Mouse (Mus musculus) heart, postnatal 0 days (tissue): ENCODE measurements around the gene Ptgdr2. TPM values are rescaled to one million over a fixed set of nuclear protein-coding genes. Genes with fewer than 3 reads are reported as not detected.

ENCODE experiments used
- ATAC-seq: fragments of 200-750 bp; cut with Nextera tagmentation; 2 replicates; pipeline ENCODE4 v1.8.0; 2017; ENCODE audit warnings: low read depth, moderate number of reproducible peaks, moderate library complexity; ENCODE audit not compliant: insufficient read depth
- DNase-seq: peaks from one replicate; pipeline ENCODE4 v3.0.0-alpha.2; 2016; ENCODE audit warnings: low spot score
- H3K27ac ChIP-seq: fragments of 300-500 bp; sonication (generic); 2 replicates; pipeline ENCODE4 v1.5.1; 2014; ENCODE audit warnings: low read depth, mild to moderate bottlenecking
- H3K27me3 ChIP-seq: fragments of 300-500 bp; sonication (generic); 2 replicates; pipeline ENCODE4 v1.6.1; 2014; ENCODE audit warnings: low read length, mixed read lengths; ENCODE audit not compliant: control insufficient read depth, insufficient read depth
- H3K36me3 ChIP-seq: fragments of 300-500 bp; sonication (generic); replicated peaks from 2 replicates; pipeline ENCODE4 v1.6.1; 2014; ENCODE audit warnings: low read length, mixed read lengths; ENCODE audit not compliant: control insufficient read depth, insufficient read depth
- H3K4me1 ChIP-seq: fragments of 300-500 bp; sonication (generic); 2 replicates; pipeline ENCODE4 v1.6.1; 2014; ENCODE audit warnings: antibody characterized with exemption; ENCODE audit not compliant: control insufficient read depth, insufficient read depth
- H3K4me2 ChIP-seq: fragments of 300-500 bp; sonication (generic); 2 replicates; pipeline ENCODE4 v1.6.1; 2014; ENCODE audit warnings: low read depth, mild to moderate bottlenecking, low read length, moderate library complexity
- H3K4me3 ChIP-seq: fragments of 300-500 bp; sonication (generic); 2 replicates; pipeline ENCODE4 v1.5.1; 2014; ENCODE audit warnings: low read depth, low read length
- H3K9ac ChIP-seq: fragments of 300-500 bp; sonication (generic); replicated peaks from 2 replicates; pipeline ENCODE4 v1.6.1; 2014; ENCODE audit warnings: low read depth, low read length, mixed read lengths
- H3K9me3 ChIP-seq: fragments of 300-500 bp; sonication (generic); replicated peaks from 2 replicates; pipeline ENCODE4 v1.6.1; 2016; ENCODE audit warnings: low read length; ENCODE audit not compliant: control insufficient read depth
- CTCF ChIP-seq: IDR thresholded peaks from 2 replicates; pipeline ENCODE4 v1.5.1; 2016; ENCODE audit warnings: antibody characterized with exemption, control low read depth, low read depth
- EP300 ChIP-seq: IDR thresholded peaks from 2 replicates; pipeline ENCODE4 v1.6.1; 2016; ENCODE audit warnings: antibody characterized with exemption, low read depth
- WGBS: fragments of 180-500 bp; shearing (Covaris S2); extraction: QIAGEN DNeasy Blood & Tissue Kit; methylation state at CpG from one replicate; pipeline ENCODE4 v1.1.7; 2014; 5-methylcytosine and 5-hydroxymethylcytosine counted together
- polyA plus RNA-seq: library from polyadenylated mRNA; unstranded; fragments of >200 nt; fragmentation: Nextera tagmentation; extraction: Ambion mirVana; gene quantifications from 2 replicates; pipeline ENCODE4 v1.2.1, GENCODE M21; 2015
- total RNA-seq: library from RNA; depleted of rRNA; stranded (reverse); fragments of >200 nt; gene quantifications from 2 replicates; pipeline ENCODE4 v1.2.3, GENCODE M21; 2014; ENCODE audit warnings: low replicate concordance; rRNA removed

Gene Ptgdr2
- total and polyA plus RNA-seq, 2 experiments from 2014 or later = 0.04 to 0.11 TPM

DNA sequence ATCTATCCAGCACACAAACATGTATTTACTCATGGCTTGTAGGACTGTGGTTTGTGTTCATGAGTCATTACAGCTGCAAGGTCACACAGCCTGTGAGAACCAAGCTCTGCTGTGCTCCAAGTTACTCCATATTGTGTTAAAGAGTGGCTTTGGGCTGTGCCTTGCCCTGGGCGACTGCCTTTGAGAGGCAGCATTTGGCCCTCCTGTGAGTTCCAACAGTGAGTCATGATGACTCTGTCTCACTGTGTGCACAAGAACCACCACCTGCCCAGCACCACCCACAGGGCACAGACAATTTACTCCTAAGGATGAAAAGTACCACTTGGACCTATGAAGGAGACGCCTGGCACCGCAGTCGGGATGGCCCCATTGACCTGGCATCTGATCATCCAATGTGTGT, 48.9 kb downstream of the Ptgdr2 start:
- no peaks in the 10 kb centered on the region for H3K36me3 ChIP-seq
- no peak overlapping the region for H3K4me2 ChIP-seq
- H3K9ac ChIP-seq = no peak overlapping the region
- H3K4me1 ChIP-seq = no peaks in the 10 kb centered on the region
- DNase-seq (no peak), ATAC-seq (no peak)
- no peaks in the 10 kb centered on the region for H3K9me3 ChIP-seq
- H3K27ac ChIP-seq = no peak overlapping the region
- TF ChIP-seq EP300 (no peak), CTCF (no peak)
- H3K4me3 ChIP-seq = no peak overlapping the region
- 84% methylated on average over 4 of the region's 4 CpGs for WGBS
- no peaks in the 10 kb centered on the region for H3K27me3 ChIP-seq

DNA sequence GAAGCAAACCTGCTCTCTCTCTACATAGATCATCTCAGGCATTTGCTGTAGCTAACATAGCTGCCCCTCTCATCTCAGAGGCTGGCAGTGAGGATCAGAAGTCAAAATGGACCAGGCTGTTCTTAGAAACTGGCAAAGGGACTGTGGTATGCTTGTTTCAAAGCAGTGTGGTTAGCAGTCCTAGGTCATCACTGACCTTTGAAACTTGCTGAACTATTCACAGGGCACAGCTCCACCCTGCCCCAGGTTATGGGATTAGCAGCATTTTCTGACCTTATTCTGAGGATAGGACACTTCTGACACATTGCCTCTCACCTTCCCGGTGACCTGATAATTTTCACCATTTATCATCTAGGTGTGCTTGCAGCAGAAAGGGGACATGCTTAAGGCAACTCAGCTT, 51.6 kb downstream of the Ptgdr2 start:
- no peak overlapping the region for H3K9ac ChIP-seq
- no peaks in the 10 kb centered on the region for H3K4me1 ChIP-seq
- ATAC-seq (no peak), DNase-seq (no peak)
- H3K4me2 ChIP-seq = no peak overlapping the region
- TF ChIP-seq EP300 (no peak), CTCF (no peak)
- H3K27ac ChIP-seq = no peak overlapping the region
- no peaks in the 10 kb centered on the region for H3K36me3 ChIP-seq
- H3K27me3 ChIP-seq = no peaks in the 10 kb centered on the region
- no peak overlapping the region for H3K4me3 ChIP-seq
- no peaks in the 10 kb centered on the region for H3K9me3 ChIP-seq
- 69% methylated on average over 1 of the region's 1 CpGs for WGBS

DNA sequence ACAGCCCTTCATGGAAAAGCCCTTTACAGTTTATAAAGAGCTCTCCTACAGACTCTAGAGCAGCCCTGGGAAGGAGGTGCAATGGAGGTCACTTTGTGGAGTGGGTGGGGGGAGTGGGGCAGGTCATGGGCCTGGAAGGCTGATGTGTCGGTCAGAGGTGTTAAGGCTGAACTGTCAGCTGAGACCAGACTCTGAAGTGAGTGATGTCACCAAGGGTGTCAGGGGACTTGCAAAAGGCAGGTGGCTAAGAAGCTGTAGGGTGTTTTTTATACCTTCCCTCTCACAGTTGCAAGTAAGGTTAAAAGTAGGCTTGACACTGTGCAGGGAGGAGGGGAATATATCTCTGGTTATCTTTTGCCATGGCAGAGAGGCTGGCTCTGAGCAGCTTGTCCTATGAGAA, 53.8 kb downstream of the Ptgdr2 start:
- ATAC-seq (no peak), DNase-seq (no peak)
- WGBS = 13% methylated on average over 1 of the region's 1 CpGs
- no peak overlapping the region for H3K4me2 ChIP-seq
- no peaks in the 10 kb centered on the region for H3K27me3 ChIP-seq
- no peaks in the 10 kb centered on the region for H3K4me1 ChIP-seq
- no peak overlapping the region for H3K9ac ChIP-seq
- H3K36me3 ChIP-seq = no peaks in the 10 kb centered on the region
- no peaks in the 10 kb centered on the region for H3K9me3 ChIP-seq
- no peak overlapping the region for H3K27ac ChIP-seq
- H3K4me3 ChIP-seq = no peak overlapping the region
- TF ChIP-seq CTCF = no peak
- TF ChIP-seq EP300 = no peak

GRCm38 (mm10) chr19:10991911-10992310, 55.0 kb downstream of the Ptgdr2 start:
- ATAC-seq (no peak), DNase-seq (no peak)
- Histone ChIP-seq H3K27me3 (no peaks in the 10 kb centered on the region), H3K4me2 (no peak overlapping the region), H3K9ac (no peak overlapping the region), H3K4me3 (no peak overlapping the region), H3K27ac (no peak overlapping the region), H3K9me3 (no peaks in the 10 kb centered on the region), H3K4me1 (no peaks in the 10 kb centered on the region), H3K36me3 (no peaks in the 10 kb centered on the region)
- TF ChIP-seq CTCF (no peak), EP300 (no peak)

Other genes with a start within 250 kb of the Ptgdr2 start
- gene Vps37c, start 248.4 kb upstream of the Ptgdr2 start, total RNA-seq = 25.5 and 42.1 TPM in 2 replicates
- gene Vps37c, start 248.4 kb upstream of the Ptgdr2 start, polyA plus RNA-seq = 22.2 and 23.0 TPM in 2 replicates
- gene Cd5, start 198.2 kb upstream of the Ptgdr2 start, total RNA-seq = 3.2 TPM in 1 of 2 replicates, not detected in the other
- 0.12 and 0.23 TPM in 2 replicates for gene Cd5, start 198.2 kb upstream of the Ptgdr2 start, polyA plus RNA-seq
- gene Cd6, start 107.1 kb upstream of the Ptgdr2 start, total RNA-seq = 3.6 TPM in 1 of 2 replicates, not detected in the other
- gene Cd6, start 107.1 kb upstream of the Ptgdr2 start, polyA plus RNA-seq = not detected in 2 replicates
- gene Slc15a3, start 97.4 kb upstream of the Ptgdr2 start, total RNA-seq = 0.46 and 2.7 TPM in 2 replicates
- gene Slc15a3, start 97.4 kb upstream of the Ptgdr2 start, polyA plus RNA-seq = 0.43 and 0.59 TPM in 2 replicates
- gene Tmem132a, start 67.2 kb upstream of the Ptgdr2 start, total RNA-seq = 69.1 and 71.7 TPM in 2 replicates
- 19.3 and 19.5 TPM in 2 replicates for gene Tmem132a, start 67.2 kb upstream of the Ptgdr2 start, polyA plus RNA-seq
- 80.6 and 99.8 TPM in 2 replicates for gene Tmem109, start 55.2 kb upstream of the Ptgdr2 start, total RNA-seq
- gene Tmem109, start 55.2 kb upstream of the Ptgdr2 start, polyA plus RNA-seq = 85.8 and 90.9 TPM in 2 replicates
- gene Prpf19, start 41.9 kb upstream of the Ptgdr2 start, total RNA-seq = 362 and 463 TPM in 2 replicates
- gene Prpf19, start 41.9 kb upstream of the Ptgdr2 start, polyA plus RNA-seq = 33.0 and 36.8 TPM in 2 replicates
- gene Zp1, start 16.5 kb upstream of the Ptgdr2 start, total RNA-seq = not detected in 2 replicates
- gene Zp1, start 16.5 kb upstream of the Ptgdr2 start, polyA plus RNA-seq = 0.19 TPM in 1 of 2 replicates, not detected in the other
- 8.7 and 12.1 TPM in 2 replicates for gene Ccdc86, start 12.1 kb downstream of the Ptgdr2 start, total RNA-seq
- gene Ccdc86, start 12.1 kb downstream of the Ptgdr2 start, polyA plus RNA-seq = 9.8 and 12.4 TPM in 2 replicates
- gene Ms4a10, start 37.5 kb downstream of the Ptgdr2 start, total RNA-seq = not detected in 2 replicates
- gene Ms4a10, start 37.5 kb downstream of the Ptgdr2 start, polyA plus RNA-seq = 0.11 and 0.22 TPM in 2 replicates
- gene Ms4a15, start 56.1 kb downstream of the Ptgdr2 start, total RNA-seq = not detected in 2 replicates
- not detected in 2 replicates for gene Ms4a15, start 56.1 kb downstream of the Ptgdr2 start, polyA plus RNA-seq
- not detected in 2 replicates for gene Ms4a18, start 80.9 kb downstream of the Ptgdr2 start, total RNA-seq
- not detected in 2 replicates for gene Ms4a18, start 80.9 kb downstream of the Ptgdr2 start, polyA plus RNA-seq
- gene Ms4a8a, start 143.9 kb downstream of the Ptgdr2 start, total RNA-seq = not detected in 2 replicates
- gene Ms4a8a, start 143.9 kb downstream of the Ptgdr2 start, polyA plus RNA-seq = not detected in 2 replicates
- gene 1700017D01Rik, start 193.7 kb downstream of the Ptgdr2 start, total RNA-seq = not detected in 2 replicates
- gene 1700017D01Rik, start 193.7 kb downstream of the Ptgdr2 start, polyA plus RNA-seq = not detected in 2 replicates
- gene 1700025F22Rik, start 228.2 kb downstream of the Ptgdr2 start, total RNA-seq = not detected in 2 replicates
- not detected in 2 replicates for gene 1700025F22Rik, start 228.2 kb downstream of the Ptgdr2 start, polyA plus RNA-seq